Mouse (Mus musculus) lung, postnatal 0 days (tissue): ENCODE measurements at regions not wholly inside any gene's neighbourhood (a gene's known extent, or its start where the extent isn't known, plus 50 kb on each side); places are given as distances from the start of the nearest gene placed in this dataset.

ENCODE experiments used
- CTCF ChIP-seq: IDR thresholded peaks from 2 replicates; pipeline ENCODE4 v1.5.1; 2016; ENCODE audit warnings: antibody characterized with exemption, mild to moderate bottlenecking
- EP300 ChIP-seq: IDR thresholded peaks from 2 replicates; pipeline ENCODE4 v1.6.1; 2016; ENCODE audit warnings: antibody characterized with exemption, mild to moderate bottlenecking, control low read depth

DNA sequence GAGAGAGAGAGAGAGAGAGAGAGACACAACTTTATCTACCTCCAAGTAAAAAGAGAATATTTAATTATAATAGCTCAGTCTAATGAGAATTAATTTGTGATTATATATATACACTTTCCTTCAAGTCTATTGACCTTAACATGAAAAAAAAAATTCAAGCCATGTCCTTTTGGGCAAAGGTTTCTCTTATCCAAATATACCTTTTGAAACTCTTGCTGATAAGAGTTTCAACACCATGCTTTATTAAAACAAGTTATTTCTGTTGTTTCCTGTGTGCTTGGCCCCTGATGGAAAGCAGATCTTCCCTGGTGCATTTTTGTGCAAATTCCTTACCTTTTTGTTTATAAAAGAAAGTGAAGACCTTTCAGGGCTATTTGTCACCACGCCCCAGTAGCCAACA lies 414.7 kb upstream of the 2610301B20Rik start:
- TF ChIP-seq CTCF, result no peak
- TF ChIP-seq EP300, result no peak
